Mouse (Mus musculus) MEL (cell line): ENCODE results near the gene 4930564D02Rik. TPM values are rescaled to one million over a fixed set of nuclear protein-coding genes. Genes with fewer than 3 reads are reported as not detected.

Experiments
- DNase-seq: peaks from one replicate; pipeline ENCODE4 v3.0.0; 2011; ENCODE audit warnings: low read depth, low spot score
- H3K27ac ChIP-seq: 2 replicates; pipeline ENCODE4 v1.5.1; 2012; ENCODE audit warnings: low read depth, mild to moderate bottlenecking, control low read depth, low read length, moderate library complexity; ENCODE audit not compliant: control insufficient read depth
- H3K27me3 ChIP-seq, 2 experiments: fragments of 150-350 bp in 1 of 2; sonication (generic) in 1 of 2; 2 replicates each; pipeline ENCODE4 v1.6.1; 2012; ENCODE audit warnings: low read length in 2 of 2, mild to moderate bottlenecking in 2 of 2, improper control_type of control experiment in 1 of 2, moderate library complexity in 1 of 2; ENCODE audit not compliant: insufficient read depth in 2 of 2, control insufficient read depth in 1 of 2
- H3K36me3 ChIP-seq, 2 experiments: 2 replicates each; pipeline ENCODE4 v1.6.1; 2012 to 2014; ENCODE audit warnings: low read length in 2 of 2, improper control_type of control experiment in 1 of 2, inconsistent platforms in 1 of 2, mild to moderate bottlenecking in 1 of 2; ENCODE audit not compliant: insufficient read depth in 2 of 2, control insufficient read depth in 1 of 2
- H3K4me1 ChIP-seq, 2 experiments: fragments of 150-350 bp in 1 of 2; sonication (generic) in 1 of 2; 2 replicates each; pipeline ENCODE4 v1.6.1; 2012; ENCODE audit warnings: low read length in 2 of 2, improper control_type of control experiment in 1 of 2, mild to moderate bottlenecking in 1 of 2; ENCODE audit not compliant: insufficient read depth in 2 of 2, control insufficient read depth in 1 of 2
- H3K4me3 ChIP-seq, 2 experiments: fragments of 150-350 bp in 1 of 2; sonication (generic) in 1 of 2; 2 replicates each; pipeline ENCODE4 v1.5.1; 2012; ENCODE audit warnings: low read depth in 2 of 2, low read length in 2 of 2, mild to moderate bottlenecking in 2 of 2, moderate library complexity in 2 of 2, control low read depth in 1 of 2, improper control_type of control experiment in 1 of 2; ENCODE audit not compliant: control insufficient read depth in 1 of 2, insufficient read depth in 1 of 2
- H3K79me2 ChIP-seq: 2 replicates; pipeline ENCODE4 v1.6.1; 2012; ENCODE audit warnings: mild to moderate bottlenecking, low read length, moderate library complexity; ENCODE audit not compliant: control insufficient read depth, poor library complexity, insufficient read depth
- H3K9ac ChIP-seq: 2 replicates; pipeline ENCODE4 v1.6.1; 2012; ENCODE audit warnings: low read depth, mild to moderate bottlenecking, control low read depth, low read length, moderate library complexity; ENCODE audit not compliant: control insufficient read depth, poor library complexity, severe bottlenecking
- H3K9me3 ChIP-seq: fragments of 150-350 bp; sonication (generic); replicated peaks from 2 replicates; pipeline ENCODE4 v1.6.1; 2012; ENCODE audit warnings: mild to moderate bottlenecking, low read length, improper control_type of control experiment, moderate library complexity; ENCODE audit not compliant: insufficient read depth
- CHD1 ChIP-seq: IDR thresholded peaks from 2 replicates; pipeline ENCODE4 v1.6.1; 2012; ENCODE audit warnings: low read depth, mild to moderate bottlenecking, inconsistent platforms, low read length, improper control_type of control experiment
- CTCF ChIP-seq, 3 experiments: IDR thresholded peaks in 2 of 3; conservative IDR thresholded peaks in 1 of 3; 2 replicates each; pipeline ENCODE4 v1.5.1; 2011 to 2012; ENCODE audit warnings: low read length in 3 of 3, low read depth in 2 of 3, mild to moderate bottlenecking in 2 of 3, improper control_type of control experiment in 1 of 3, inconsistent platforms in 1 of 3, mixed read lengths in 1 of 3, moderate library complexity in 1 of 3; ENCODE audit not compliant: control insufficient read depth in 1 of 3, insufficient read depth in 1 of 3, poor library complexity in 1 of 3, severe bottlenecking in 1 of 3
- EP300 ChIP-seq, 2 experiments: IDR thresholded peaks; 2 replicates each; pipeline ENCODE4 v1.6.1; 2011; ENCODE audit warnings: improper control_type of control experiment in 2 of 2, low read length in 2 of 2, low read depth in 1 of 2, mild to moderate bottlenecking in 1 of 2
- KAT2A ChIP-seq: conservative IDR thresholded peaks from 2 replicates; pipeline ENCODE4 v1.6.1; 2012; ENCODE audit warnings: low read depth, low read length, improper control_type of control experiment, inconsistent platforms
- MEF2A ChIP-seq: IDR thresholded peaks from 2 replicates; pipeline ENCODE4 v1.6.1; 2014; ENCODE audit warnings: low read depth, mild to moderate bottlenecking, inconsistent platforms, low read length, improper control_type of control experiment; ENCODE audit not compliant: poor library complexity, insufficient replicate concordance, severe bottlenecking; ENCODE audit errors: extremely low read depth
- MYC ChIP-seq: IDR thresholded peaks from 2 replicates; pipeline ENCODE4 v1.6.1; 2011; ENCODE audit warnings: low read depth, mild to moderate bottlenecking, low read length, improper control_type of control experiment, moderate library complexity
- POLR2AphosphoS2 ChIP-seq: IDR thresholded peaks from 2 replicates; pipeline ENCODE4 v1.6.1; 2011; ENCODE audit warnings: low read length, improper control_type of control experiment
- POLR2AphosphoS5 ChIP-seq: IDR thresholded peaks from 2 replicates; pipeline ENCODE4 v1.6.1; 2012; ENCODE audit warnings: low read depth, borderline replicate concordance, mild to moderate bottlenecking, inconsistent platforms, low read length, moderate library complexity, mixed read lengths
- SIN3A ChIP-seq: IDR thresholded peaks from 2 replicates; pipeline ENCODE4 v1.6.1; 2012; ENCODE audit warnings: low read length, improper control_type of control experiment, inconsistent platforms
- ZC3H11A ChIP-seq: IDR thresholded peaks from 2 replicates; pipeline ENCODE4 v1.6.1; 2012; ENCODE audit warnings: low read depth, mild to moderate bottlenecking, inconsistent platforms, low read length, improper control_type of control experiment
- ZMIZ1 ChIP-seq: IDR thresholded peaks from 2 replicates; pipeline ENCODE4 v1.6.1; 2012; ENCODE audit warnings: low read depth, mild to moderate bottlenecking, inconsistent platforms, low read length, improper control_type of control experiment, moderate library complexity
- polyA plus RNA-seq, 2 experiments: library from polyadenylated mRNA; stranded (reverse) in 1 of 2; unstranded in 1 of 2; fragments of >175 nt in 1 of 2; fragments of >200 nt in 1 of 2; gene quantifications; 2 replicates each; pipeline versions ENCODE4 v1.2.1 to v1.2.4; 2012; ENCODE audit warnings: low replicate concordance in 2 of 2, low read depth in 1 of 2; ENCODE audit not compliant: insufficient read length in 2 of 2, insufficient read depth in 1 of 2, missing spikeins in 1 of 2
- total RNA-seq: library from RNA; depleted of rRNA; stranded (reverse); fragments of 300-350 nt; gene quantifications from 2 replicates; pipeline ENCODE4 v1.2.3, GENCODE M21; 2012

4930564D02Rik gene
- total and polyA plus RNA-seq, 3 experiments = not detected

- H3K4me1 ChIP-seq = no peaks in the 10 kb centered on the region
- TF ChIP-seq CHD1 (no peak), ZC3H11A (no peak), ZMIZ1 (no peak), POLR2AphosphoS2 (no peak), EP300 (IDR thresholded peaks at IDR 0.05; ENCODE audit: low read depth in 1 of 2, low read length in 2 of 2) (no peak), MYC (no peak), POLR2AphosphoS5 (no peak), MEF2A (no peak)
- TF ChIP-seq, all 39 proteins: peak for 0
- H3K9ac ChIP-seq = no peak overlapping the region
- no peak for DNase-seq
- no peaks in the 10 kb centered on the region for H3K9me3 ChIP-seq
- H3K36me3 ChIP-seq = no peaks in the 10 kb centered on the region
- H3K4me3 ChIP-seq = no peak overlapping the region
- no peak overlapping the region for H3K27ac ChIP-seq
- 0 out of 4 replicates have a peak, but pooled peaks cover 0 to 1% of the 10 kb centered on the region in 2 experiments for H3K27me3 ChIP-seq
- H3K79me2 ChIP-seq = no peaks in the 10 kb centered on the region
These were observed 30.3 kb upstream of the 4930564D02Rik start for GRCm38 (mm10) chr3:105036281-105036847.

GRCm38 (mm10) chr3:105037240-105037770, 29.3 kb upstream of the 4930564D02Rik start:
- no peak overlapping the region for H3K27ac ChIP-seq
- H3K4me1 ChIP-seq = no peaks in the 10 kb centered on the region
- 0 out of 4 replicates have a peak, but pooled peaks cover 0 to 1% of the 10 kb centered on the region in 2 experiments for H3K27me3 ChIP-seq
- no peak for DNase-seq
- no peaks in the 10 kb centered on the region for H3K9me3 ChIP-seq
- TF ChIP-seq POLR2AphosphoS2 = no peak
- H3K36me3 ChIP-seq = no peaks in the 10 kb centered on the region
- H3K79me2 ChIP-seq = no peaks in the 10 kb centered on the region
- no peak overlapping the region for H3K4me3 ChIP-seq
- H3K9ac ChIP-seq = no peak overlapping the region

GRCm38 (mm10) chr3:105040002-105040401, 26.6 kb upstream of the 4930564D02Rik start:
- H3K9me3 ChIP-seq = no peaks in the 10 kb centered on the region
- no peak overlapping the region for H3K27ac ChIP-seq
- no peaks in the 10 kb centered on the region for H3K36me3 ChIP-seq
- H3K9ac ChIP-seq = no peak overlapping the region
- no peak for TF ChIP-seq SIN3A
- TF ChIP-seq KAT2A = no peak
- TF ChIP-seq CTCF (IDR thresholded peaks at IDR 0.05 in 2 of 3, conservative IDR thresholded peaks at IDR 0.05 in 1 of 3; ENCODE audit: control insufficient read depth in 1 of 3, insufficient read depth in 1 of 3, low read depth in 2 of 3, low read length in 3 of 3, poor library complexity in 1 of 3, severe bottlenecking in 1 of 3) = no peak
- H3K4me3 ChIP-seq = no peak overlapping the region
- H3K4me1 ChIP-seq = no peaks in the 10 kb centered on the region
- DNase-seq = no peak
- H3K27me3 ChIP-seq = peaks cover 0 to 1% of the 10 kb centered on the region in 2 experiments; a peak in 2 of 4 replicates
- H3K79me2 ChIP-seq = no peaks in the 10 kb centered on the region
